Mouse (Mus musculus): ENCODE measurements around the gene Cln5.
A peak's percentile ranks its signal among the peaks of the same experiment; 100 is the strongest.

DNA sequence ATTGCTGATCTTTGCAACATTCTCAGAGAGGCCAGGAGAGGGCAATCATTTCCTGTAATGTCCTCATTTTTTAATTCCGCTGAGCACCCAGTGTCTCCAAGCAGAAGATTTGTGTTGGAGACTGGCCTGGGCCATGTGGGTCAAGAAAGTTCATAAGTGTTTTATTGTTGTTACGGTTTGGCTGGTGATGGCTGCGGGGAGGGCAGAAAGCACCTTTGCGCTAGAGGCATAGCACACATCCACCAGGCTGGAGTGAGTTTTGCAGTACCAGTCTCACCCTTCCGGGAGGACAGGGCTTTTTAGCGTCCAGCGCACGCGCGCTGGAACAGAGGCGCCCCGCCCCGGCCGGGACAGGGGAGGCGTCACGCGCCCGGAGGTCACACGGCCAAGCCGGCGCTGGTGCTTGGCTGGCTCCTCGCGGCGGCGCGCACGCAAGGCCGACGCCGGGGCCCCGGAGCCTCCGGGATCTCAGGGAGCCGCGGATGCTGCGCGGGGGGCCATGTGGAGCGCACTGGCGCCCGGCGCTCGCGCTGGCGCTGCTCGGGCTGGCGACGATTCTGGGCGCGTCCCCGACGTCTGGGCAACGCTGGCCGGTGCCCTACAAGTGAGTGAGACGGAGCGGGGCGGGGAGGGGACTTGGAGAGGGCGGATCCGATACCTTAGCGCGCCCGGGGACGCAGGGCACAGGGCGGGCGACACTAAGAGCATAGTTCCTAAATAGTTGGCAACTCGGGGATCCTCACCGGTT, at the start of gene Cln5:
- no peak for TF ChIP-seq EP300 (optimal IDR thresholded peaks at IDR 0.05)
- TF ChIP-seq CTCF (IDR thresholded peaks at IDR 0.05; ENCODE audit: low read depth), result peak; percentile 65
